Mouse (Mus musculus) lung, postnatal 0 days (tissue): ENCODE data around the gene Pstpip1.

Experiments
- CTCF ChIP-seq: IDR thresholded peaks from 2 replicates; pipeline ENCODE4 v1.5.1; 2016; ENCODE audit warnings: antibody characterized with exemption, mild to moderate bottlenecking
- EP300 ChIP-seq: IDR thresholded peaks from 2 replicates; pipeline ENCODE4 v1.6.1; 2016; ENCODE audit warnings: antibody characterized with exemption, mild to moderate bottlenecking, control low read depth

DNA sequence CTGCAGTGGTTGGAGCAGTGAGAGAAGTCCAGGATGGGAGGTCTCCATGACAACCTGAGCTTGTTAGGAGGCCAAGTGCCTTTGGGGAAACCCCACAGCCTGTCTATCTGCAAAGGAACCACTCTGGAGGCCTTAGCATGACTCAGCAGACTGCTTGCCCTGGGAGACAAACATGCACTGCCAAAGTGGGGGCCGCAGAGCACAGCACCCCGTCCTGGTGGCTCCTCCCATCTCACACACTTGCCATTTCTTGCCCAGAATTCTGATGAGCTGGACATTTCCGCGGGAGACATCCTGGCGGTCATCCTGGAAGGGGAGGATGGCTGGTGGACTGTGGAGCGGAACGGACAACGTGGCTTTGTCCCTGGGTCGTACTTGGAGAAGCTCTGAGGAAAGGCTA is 38.6 kb downstream of the Pstpip1 start:
- no peak for TF ChIP-seq CTCF
- TF ChIP-seq EP300, result no peak
